Mouse (Mus musculus) olfactory bulb, adult 2 months (tissue): Measurements from ENCODE around the gene Rab26.

Source experiments
- CTCF ChIP-seq: fragments of 200-500 bp; IDR thresholded peaks from 2 replicates; pipeline ENCODE4 v1.5.1; 2012; ENCODE audit warnings: low read depth, mild to moderate bottlenecking, low read length, moderate library complexity; ENCODE audit not compliant: insufficient read depth
- POLR2A ChIP-seq: fragments of 200-500 bp; IDR thresholded peaks from 2 replicates; pipeline ENCODE4 v1.6.1; 2012; ENCODE audit warnings: mild to moderate bottlenecking, low read depth, low read length, moderate library complexity; ENCODE audit not compliant: insufficient read depth

DNA sequence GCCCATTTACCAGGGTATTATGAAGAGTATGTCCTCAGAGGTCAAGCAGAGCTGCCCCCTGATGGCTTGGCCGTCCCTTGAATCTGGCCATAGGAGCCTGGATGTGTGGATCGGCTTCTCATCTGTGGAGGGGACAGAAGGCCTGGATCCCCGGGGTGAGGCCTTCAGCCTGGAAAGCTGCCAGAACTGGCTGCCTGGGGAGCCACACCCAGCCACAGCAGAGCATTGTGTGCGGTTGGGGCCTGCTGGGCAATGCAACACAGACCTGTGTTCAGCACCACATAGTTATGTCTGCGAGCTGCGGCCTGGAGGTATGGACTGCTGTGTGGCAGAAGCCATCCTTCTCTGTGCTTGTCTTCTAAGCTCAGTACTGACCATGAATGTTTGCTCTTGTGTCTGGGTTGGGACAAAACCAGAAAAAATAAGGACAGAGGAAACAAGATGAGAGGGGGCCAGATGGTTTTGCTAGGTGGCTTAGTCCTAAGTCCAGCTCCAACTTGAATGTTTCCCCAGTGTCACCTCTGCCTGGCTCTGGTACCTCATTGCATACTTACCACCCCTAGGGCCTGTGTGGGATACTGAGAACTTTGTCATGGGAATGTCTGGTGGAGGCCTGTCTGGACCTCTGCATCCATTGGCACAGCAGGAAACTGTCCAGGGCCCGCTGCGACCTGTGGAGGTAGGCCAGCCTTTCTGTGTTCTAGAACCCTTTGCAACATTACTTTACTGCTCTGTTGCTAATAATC, 33.2 kb upstream of the Rab26 start:
- no peak for TF ChIP-seq POLR2A
- TF ChIP-seq CTCF, result no peak
